Mouse (Mus musculus): ENCODE data around the gene 1700019N19Rik.

GRCm38 (mm10) chr19:58794284-58794683, at the start of gene 1700019N19Rik:
- TF ChIP-seq POLR2A (IDR thresholded peaks at IDR 0.05; ENCODE audit: insufficient read depth, low read length) (no peak), CTCF (IDR thresholded peaks at IDR 0.05; ENCODE audit: low read depth, low read length) (no peak)

Data from ES-Bruce4 (cell line).